ENCODE assay signal across 8 mouse cellular contexts in the genomic region with DNA sequence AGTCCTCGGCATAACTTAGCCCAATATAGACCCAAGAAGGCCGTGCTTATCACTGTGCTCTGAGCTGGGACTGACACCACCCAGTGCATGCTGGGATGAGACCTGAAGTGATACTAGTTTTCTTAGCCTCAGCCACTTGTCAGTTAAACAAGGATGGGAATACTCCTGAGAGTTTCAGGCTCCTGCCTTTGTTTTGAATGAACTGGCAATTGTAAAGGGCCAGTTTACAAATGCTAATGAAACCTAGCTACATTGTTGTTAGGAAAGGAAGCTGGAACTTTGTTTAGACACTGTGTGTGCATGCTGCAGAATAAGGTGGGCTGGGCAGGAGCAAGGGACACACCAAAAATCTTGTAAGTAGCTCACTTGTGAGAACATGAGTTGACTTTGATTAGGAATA. TPM values are rescaled to one million over a fixed set of nuclear protein-coding genes. Genes with fewer than 3 reads are reported as not detected.
DNase-seq lines count a peak whose midpoint lies in the region; ATAC-seq and TF ChIP-seq lines count a peak whose summit lies in the region.

No protein-coding gene starts in this region.

- no peaks in the 10 kb centered on the region for H3K79me2 ChIP-seq in heart, adult 2 months (replicated peaks; ENCODE audit: control insufficient read depth, insufficient read depth, low read length)

- H3K4me2 ChIP-seq in midbrain, embryonic 13.5 days (replicated peaks), result peak overlapping the region; percentile 98; the same call in 1 of the 2 replicates
- H3K4me2 ChIP-seq in hindbrain, embryonic 16.5 days (ENCODE audit: low read length), result peak overlapping the region; percentile 88; the same call in 1 of the 2 replicates

- no peaks in the 10 kb centered on the region for H3K27me3 ChIP-seq in heart, adult 2 months (ENCODE audit: control insufficient read depth, insufficient read depth, low read length)
- peaks cover 36% of the 10 kb centered on the region for H3K27me3 ChIP-seq in midbrain, embryonic 13.5 days
- peaks cover 89% of the 10 kb centered on the region for H3K27me3 ChIP-seq in midbrain, embryonic 10.5 days (ENCODE audit: low read depth, poor library complexity, severe bottlenecking)
- no peaks in the 10 kb centered on the region; the same call in 1 of the 2 replicates for H3K27me3 ChIP-seq in hindbrain, embryonic 16.5 days (replicated peaks; ENCODE audit: control insufficient read depth, insufficient read depth, low read length)

- no peak for DNase-seq in heart, adult 2 months
- DNase-seq in heart, adult 8-10 months (ENCODE audit: low spot score), result no peak
- no peak for DNase-seq in midbrain, embryonic 10.5 days (ENCODE audit: low spot score)
- no peak for DNase-seq in layer of hippocampus, postnatal 25 days (ENCODE audit: extremely low spot score in 1 of 2, low spot score in 1 of 2)
- DNase-seq in left cerebral cortex, adult 2 months (ENCODE audit: extremely low spot score in 1 of 2, low spot score in 2 of 2), result no peak
- DNase-seq in layer of hippocampus, adult 9-10 months (ENCODE audit: low spot score), result no peak

- H3K36me3 ChIP-seq in heart, adult 2 months (ENCODE audit: control insufficient read depth, insufficient read depth, low read length), result no peaks in the 10 kb centered on the region
- no peaks in the 10 kb centered on the region for H3K36me3 ChIP-seq in midbrain, embryonic 13.5 days
- no peaks in the 10 kb centered on the region for H3K36me3 ChIP-seq in midbrain, embryonic 10.5 days
- no peaks in the 10 kb centered on the region for H3K36me3 ChIP-seq in hindbrain, embryonic 16.5 days (ENCODE audit: control insufficient read depth, insufficient read depth, low read length)

- TF ChIP-seq POLR2A in heart, adult 2 months (IDR thresholded peaks at IDR 0.05; ENCODE audit: insufficient read depth, low read depth, low read length), result 0 out of 2 replicates have a peak, but pooled peaks have one; percentile 24

- H3K4me3 ChIP-seq in heart, adult 2 months, result no peak overlapping the region
- no peak overlapping the region for H3K4me3 ChIP-seq in midbrain, embryonic 13.5 days (replicated peaks)
- no peak overlapping the region for H3K4me3 ChIP-seq in midbrain, embryonic 10.5 days
- H3K4me3 ChIP-seq in hindbrain, embryonic 16.5 days (ENCODE audit: low read length), result no peak overlapping the region
- H3K4me3 ChIP-seq in left cerebral cortex, adult 2 months, result no peak overlapping the region

- no peaks in the 10 kb centered on the region; the same call in 1 of the 2 replicates for H3K4me1 ChIP-seq in heart, adult 2 months (ENCODE audit: control insufficient read depth, insufficient read depth, low read length)
- H3K4me1 ChIP-seq in midbrain, embryonic 13.5 days (replicated peaks), result peaks cover 44% of the 10 kb centered on the region
- H3K4me1 ChIP-seq in midbrain, embryonic 10.5 days, result peaks cover 53% of the 10 kb centered on the region
- H3K4me1 ChIP-seq in hindbrain, embryonic 16.5 days (ENCODE audit: control insufficient read depth, insufficient read depth, low read depth, low read length), result peaks cover 26% of the 10 kb centered on the region

- H3K9ac ChIP-seq in heart, adult 2 months (ENCODE audit: low read depth, low read length), result no peak overlapping the region
- H3K9ac ChIP-seq in midbrain, embryonic 13.5 days (replicated peaks), result no peak overlapping the region
- H3K9ac ChIP-seq in hindbrain, embryonic 16.5 days (ENCODE audit: low read depth, low read length), result no peak overlapping the region

- no peak for TF ChIP-seq CTCF in heart, adult 2 months (IDR thresholded peaks at IDR 0.05)
- no peak for TF ChIP-seq CTCF in left cerebral cortex, adult 2 months (IDR thresholded peaks at IDR 0.05)

- TF ChIP-seq EP300 in heart, adult 2 months (IDR thresholded peaks at IDR 0.05; ENCODE audit: insufficient read depth, low read depth, low read length), result 0 out of 2 replicates have a peak, but pooled peaks have one; percentile 41

- intact Hi-C loops in heart, adult 2 months (cut with DNase I), result no loop called here
- intact Hi-C loops in left cerebral cortex, adult 2 months (cut with DNase I), result no loop called here

- no peak for ATAC-seq in midbrain, embryonic 13.5 days
- ATAC-seq in hindbrain, embryonic 16.5 days, result no peak

- H3K9me3 ChIP-seq in midbrain, embryonic 13.5 days, result no peaks in the 10 kb centered on the region
- H3K9me3 ChIP-seq in midbrain, embryonic 10.5 days (replicated peaks), result no peaks in the 10 kb centered on the region
- no peaks in the 10 kb centered on the region for H3K9me3 ChIP-seq in hindbrain, embryonic 16.5 days (ENCODE audit: control insufficient read depth, low read length)

- H3K27ac ChIP-seq in heart, adult 2 months, result peak overlapping the region; percentile 54
- 0 out of 2 replicates have a peak overlapping the region, but pooled peaks have one; percentile 84 for H3K27ac ChIP-seq in midbrain, embryonic 13.5 days
- H3K27ac ChIP-seq in midbrain, embryonic 10.5 days (replicated peaks), result no peak overlapping the region
- H3K27ac ChIP-seq in hindbrain, embryonic 16.5 days (ENCODE audit: low read depth, low read length), result no peak overlapping the region
- H3K27ac ChIP-seq in left cerebral cortex, adult 2 months, result no peak overlapping the region

- 36% methylated on average over 2 of the region's 2 CpGs for WGBS in heart, adult 2 months
- 47% methylated on average over 2 of the region's 2 CpGs for WGBS in midbrain, embryonic 13.5 days
- WGBS in midbrain, embryonic 10.5 days, result 43% methylated on average over 2 of the region's 2 CpGs
- WGBS in hindbrain, embryonic 16.5 days, result 36% methylated on average over 2 of the region's 2 CpGs

RNA-seq across cellular contexts. Expression of a gene that starts 5.9 kb away (rescaled TPM):
- 100 to 1,000 TPM; 131 to 135 TPM for total RNA-seq in heart, adult 2 months (2021)
- polyA plus RNA-seq in heart, adult 2 months (2012; rRNA removed), result 94.0 and 109 TPM in 2 replicates
- total RNA-seq in heart, adult 8-10 months (2022), result 100 to 1,000 TPM; 131 to 145 (median 137) TPM
- polyA plus RNA-seq in midbrain, embryonic 13.5 days (2015; fragmentation: Nextera tagmentation; extraction: Ambion mirVana), result 11.2 and 12.8 TPM in 2 replicates
- 23.6 and 26.9 TPM in 2 replicates for polyA plus RNA-seq in midbrain, embryonic 10.5 days (2016; fragmentation: Nextera tagmentation; extraction: Ambion mirVana)
- polyA plus RNA-seq in hindbrain, embryonic 16.5 days (2015; fragmentation: Nextera tagmentation; extraction: Ambion mirVana), result 20.3 and 20.4 TPM in 2 replicates
- total RNA-seq in layer of hippocampus, postnatal 25 days (2021), result 100 to 1,000 TPM; 154 to 196 TPM
- 100 to 1,000 TPM; 199 to 215 TPM for total RNA-seq in left cerebral cortex, adult 2 months (2021)

RNA-seq across cellular contexts. Expression of a gene that starts 20.8 kb away (rescaled TPM):
- 1,000 to 10,000 TPM; 1,224 to 1,521 TPM for total RNA-seq in heart, adult 2 months (2021)
- polyA plus RNA-seq in heart, adult 2 months (2012; rRNA removed), result 719 and 781 TPM in 2 replicates
- total RNA-seq in heart, adult 8-10 months (2022), result 1,000 to 10,000 TPM; 1,263 to 1,551 (median 1,367) TPM
- polyA plus RNA-seq in midbrain, embryonic 13.5 days (2015; fragmentation: Nextera tagmentation; extraction: Ambion mirVana), result 0.84 and 1.1 TPM in 2 replicates
- polyA plus RNA-seq in midbrain, embryonic 10.5 days (2016; fragmentation: Nextera tagmentation; extraction: Ambion mirVana), result 1.1 and 2.8 TPM in 2 replicates
- 1.7 and 10.9 TPM in 2 replicates for polyA plus RNA-seq in hindbrain, embryonic 16.5 days (2015; fragmentation: Nextera tagmentation; extraction: Ambion mirVana)
- total RNA-seq in layer of hippocampus, postnatal 25 days (2021), result 1 to 10 TPM in 1 of 2 experiments, under 1 TPM in 1; 0.94 to 1.2 TPM
- total RNA-seq in left cerebral cortex, adult 2 months (2021), result 1 to 10 TPM in 1 of 2 experiments, under 1 TPM in 1; 0.77 to 1.7 TPM

RNA-seq across cellular contexts. Expression of a gene that starts 54.8 kb away (rescaled TPM):
- 10 to 100 TPM; 38.9 to 39.9 TPM for total RNA-seq in heart, adult 2 months (2021)
- polyA plus RNA-seq in heart, adult 2 months (2012; rRNA removed), result 91.3 and 94.6 TPM in 2 replicates
- total RNA-seq in heart, adult 8-10 months (2022), result 10 to 100 TPM; 34.1 to 44.8 (median 40.8) TPM
- 78.4 and 88.8 TPM in 2 replicates for polyA plus RNA-seq in midbrain, embryonic 13.5 days (2015; fragmentation: Nextera tagmentation; extraction: Ambion mirVana)
- 70.2 and 73.1 TPM in 2 replicates for polyA plus RNA-seq in midbrain, embryonic 10.5 days (2016; fragmentation: Nextera tagmentation; extraction: Ambion mirVana)
- polyA plus RNA-seq in hindbrain, embryonic 16.5 days (2015; fragmentation: Nextera tagmentation; extraction: Ambion mirVana), result 77.8 and 78.4 TPM in 2 replicates
- total RNA-seq in layer of hippocampus, postnatal 25 days (2021), result 10 to 100 TPM; 60.5 to 66.7 TPM
- 10 to 100 TPM; 65.0 to 69.4 TPM for total RNA-seq in left cerebral cortex, adult 2 months (2021)

Comparison
In these comparisons a context has a peak if more than half of its experiments do, and no peak if none do; other contexts are left out.
1. H3K27ac ChIP-seq: peak in heart, adult 2 months (single experiment) and midbrain, embryonic 13.5 days (single experiment); none in midbrain, embryonic 10.5 days (single experiment), hindbrain, embryonic 16.5 days (single experiment) and left cerebral cortex, adult 2 months (single experiment).
2. RNA of a gene that starts 20.8 kb away (total RNA-seq): 1,224 to 1,521 TPM in heart, adult 2 months and 1,263 to 1,551 TPM in heart, adult 8-10 months; 0.77 to 1.7 TPM in left cerebral cortex, adult 2 months and 0.94 to 1.2 TPM in layer of hippocampus, postnatal 25 days; every median in the first group is over 100 times any median in the second.